Mouse (Mus musculus): ENCODE measurements at regions not wholly inside any gene's neighbourhood (a gene's known extent, or its start where the extent isn't known, plus 50 kb on each side); places are given as distances from the start of the nearest gene placed in this dataset.

DNA sequence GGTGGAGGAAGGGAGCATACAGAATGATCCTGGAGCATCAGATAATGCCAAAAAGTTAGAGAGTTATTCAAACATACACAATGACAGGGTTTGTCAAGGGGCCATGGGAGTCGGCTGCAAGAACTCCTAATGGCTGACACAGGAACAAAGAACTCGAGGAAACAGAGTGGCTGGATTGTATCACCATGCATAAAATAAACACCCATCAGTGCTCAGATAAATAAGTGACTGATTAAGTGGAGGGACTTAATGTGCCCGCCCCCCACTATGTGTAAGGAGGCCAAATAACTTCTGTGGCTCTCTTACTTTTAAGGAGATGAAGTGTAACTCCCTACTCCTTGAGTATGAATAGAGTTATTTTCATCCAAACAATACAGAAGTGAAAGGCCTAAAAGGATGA, 220.1 kb upstream of the 9630041A04Rik start:
- no peak for DNase-seq

DNA sequence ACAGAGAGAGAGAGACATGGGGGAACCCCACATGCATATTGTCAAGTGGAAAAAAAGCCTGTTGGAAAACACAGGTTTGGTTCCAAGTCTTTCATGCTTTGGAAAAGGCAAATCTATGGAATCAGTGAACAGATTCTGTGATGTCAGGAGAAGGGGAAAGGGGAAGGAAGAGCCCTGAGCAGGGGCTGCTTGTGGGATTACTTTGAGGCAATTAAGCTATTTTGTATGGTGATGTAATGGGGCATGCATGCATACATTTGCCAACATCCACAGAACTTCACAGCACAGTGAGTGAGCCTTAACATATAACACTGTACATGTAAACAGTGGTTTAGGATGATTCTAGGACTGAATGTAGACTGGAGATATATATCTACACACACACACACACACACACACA, 221.0 kb upstream of the 9630041A04Rik start:
- DNase-seq: no peak

DNA sequence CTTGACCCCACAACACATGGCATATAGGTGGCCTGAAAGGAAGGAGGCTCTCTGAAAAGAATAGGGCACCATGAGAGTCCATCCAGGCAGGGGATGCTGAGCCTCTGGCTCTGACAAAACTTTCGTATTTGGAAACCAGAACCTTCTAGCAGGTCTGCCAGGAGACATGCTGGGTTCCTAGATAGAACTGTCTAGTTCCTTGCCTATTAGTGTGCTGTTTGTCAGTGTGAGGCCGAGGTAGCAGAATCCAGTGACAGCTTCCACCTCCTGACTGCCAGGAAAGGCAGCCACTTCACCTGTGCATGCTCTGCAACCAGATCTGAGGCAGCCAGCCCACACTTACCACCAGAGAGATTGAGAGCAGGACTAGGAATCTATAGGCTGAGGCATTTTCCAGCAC, 245.4 kb upstream of the 9630041A04Rik start:
- DNase-seq: no peak

DNA sequence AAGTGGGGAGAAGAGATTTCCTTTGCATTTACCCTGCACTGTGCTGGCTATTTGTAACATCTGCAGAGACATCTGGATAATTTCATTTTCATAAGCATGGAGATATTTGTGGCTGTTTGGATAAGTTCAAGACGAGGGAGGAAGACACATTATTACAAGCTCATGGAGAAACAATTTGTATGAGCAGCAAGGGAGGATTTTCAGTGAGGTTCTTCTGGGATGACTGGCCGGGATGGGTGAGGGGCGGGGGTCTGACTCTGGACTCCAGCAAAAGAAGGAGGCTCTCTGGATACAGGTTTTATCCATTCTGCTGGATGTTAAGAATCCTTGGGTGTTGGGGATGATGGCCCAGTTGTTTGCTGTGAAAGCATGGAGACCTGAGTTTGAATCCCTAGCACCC, 246.5 kb upstream of the 9630041A04Rik start:
- no peak for DNase-seq

DNA sequence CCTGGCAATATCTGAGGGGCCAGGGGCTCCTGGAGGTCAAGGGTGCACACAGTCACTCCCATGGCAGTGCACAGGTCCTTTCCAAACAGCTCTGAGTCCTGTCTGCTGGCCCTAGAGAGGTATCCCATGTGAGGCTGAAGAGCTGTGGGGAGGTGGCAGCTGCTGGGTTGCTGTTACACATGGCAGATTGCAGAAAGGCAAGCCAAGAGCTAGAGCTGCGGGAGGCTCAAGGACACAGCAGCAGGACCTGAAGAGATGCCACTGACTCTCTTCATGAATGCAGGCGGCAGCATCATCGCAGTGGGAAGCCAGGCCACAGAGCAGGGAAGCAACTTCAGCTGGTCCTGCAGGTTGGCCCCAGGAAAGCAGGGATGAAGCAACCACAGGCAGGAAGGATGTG, 247.7 kb upstream of the 9630041A04Rik start:
- no peak for DNase-seq

- DNase-seq: peak; percentile 12
Observed at GRCm38 (mm10) chr9:101613471-101613870, 248.2 kb upstream of the 9630041A04Rik start.

DNA sequence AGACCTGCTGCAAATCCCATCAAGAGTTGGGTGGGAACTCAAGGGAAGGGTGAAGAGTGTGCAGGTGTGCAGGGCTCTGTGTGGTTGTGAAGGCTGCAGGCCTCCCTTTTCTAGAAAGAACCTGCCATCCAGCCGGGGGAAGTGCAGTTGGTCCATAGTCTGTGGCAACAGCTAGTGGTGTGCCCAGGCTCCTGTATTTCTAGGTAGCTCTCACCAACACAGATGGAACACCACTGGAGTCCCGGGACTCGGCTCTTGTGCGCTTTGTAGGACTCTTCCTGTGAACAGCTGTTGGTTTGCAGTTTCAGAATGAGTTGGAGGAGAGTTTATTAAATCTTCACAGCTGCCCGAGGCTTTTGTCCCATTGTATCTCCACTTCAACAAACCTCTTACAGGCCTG, 248.7 kb upstream of the 9630041A04Rik start:
- DNase-seq: no peak

DNA sequence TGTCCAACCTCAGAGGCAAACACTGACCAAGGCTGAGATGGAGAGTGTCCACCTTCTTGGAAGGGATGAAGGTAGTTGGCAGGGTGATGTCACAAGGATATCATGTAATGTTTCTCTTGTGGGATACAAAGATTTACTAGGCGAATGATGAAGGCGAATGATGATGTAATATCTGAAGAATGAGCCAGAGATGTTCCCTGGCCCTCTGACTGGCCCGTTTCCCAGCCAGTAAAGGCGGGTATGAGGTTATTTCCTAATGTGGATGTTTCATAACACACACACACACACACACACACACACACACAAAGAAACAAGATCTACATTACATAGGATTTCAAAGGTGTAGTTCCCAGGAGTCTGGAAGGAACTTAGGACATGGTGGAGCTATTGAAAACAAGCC, 249.1 kb upstream of the 9630041A04Rik start:
- DNase-seq: no peak

DNA sequence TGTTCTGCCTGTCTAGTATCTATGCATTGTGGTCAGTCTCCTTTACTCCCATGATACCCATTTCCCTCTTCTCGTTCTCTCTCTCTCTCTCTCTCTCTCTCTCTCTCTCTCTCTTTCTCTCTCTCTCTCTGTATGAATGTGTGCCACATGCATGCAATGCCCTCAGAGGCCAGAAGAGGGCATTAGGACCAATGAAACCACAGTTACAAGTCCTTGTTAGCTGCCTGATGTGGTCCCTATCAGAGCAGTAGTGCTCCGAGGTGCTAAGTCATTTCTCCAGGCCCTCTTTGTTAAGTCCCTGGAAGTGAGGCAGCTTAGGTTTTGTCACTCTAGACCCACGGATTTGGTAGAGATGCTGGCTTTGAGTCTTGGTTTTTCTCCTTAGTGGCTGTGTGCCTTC, 250.2 kb upstream of the 9630041A04Rik start:
- no peak for DNase-seq

DNA sequence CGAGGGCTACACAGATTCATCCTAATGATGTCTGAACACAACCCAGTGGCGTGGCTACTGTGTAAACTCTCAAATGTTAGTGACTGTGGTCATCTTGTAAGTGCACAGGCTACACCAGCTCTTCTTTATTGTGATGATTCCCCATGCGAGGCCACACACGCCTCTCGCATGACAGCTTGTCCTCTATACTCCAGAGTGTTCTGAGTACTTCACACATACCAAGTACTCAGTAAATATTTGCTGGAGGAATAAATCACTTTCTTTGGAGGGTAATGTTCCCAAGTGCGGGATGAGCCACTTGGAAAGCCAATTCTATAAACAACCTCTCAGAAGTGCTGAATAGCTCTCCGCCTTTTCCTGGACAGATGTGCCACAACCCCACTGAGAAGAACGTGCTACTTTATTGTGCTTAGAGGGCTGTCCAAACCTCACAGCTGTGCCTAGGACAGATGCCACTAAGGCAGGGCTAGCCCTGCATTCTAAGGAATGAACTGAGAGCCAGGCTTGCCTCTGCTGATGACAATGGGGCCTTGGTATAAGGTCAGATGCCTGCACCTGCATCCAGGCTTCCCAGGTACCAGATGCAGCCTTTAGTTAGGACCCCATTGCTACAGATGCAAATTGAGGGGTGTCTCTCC, 250.7 kb upstream of the 9630041A04Rik start:
- DNase-seq: no peak

DNA sequence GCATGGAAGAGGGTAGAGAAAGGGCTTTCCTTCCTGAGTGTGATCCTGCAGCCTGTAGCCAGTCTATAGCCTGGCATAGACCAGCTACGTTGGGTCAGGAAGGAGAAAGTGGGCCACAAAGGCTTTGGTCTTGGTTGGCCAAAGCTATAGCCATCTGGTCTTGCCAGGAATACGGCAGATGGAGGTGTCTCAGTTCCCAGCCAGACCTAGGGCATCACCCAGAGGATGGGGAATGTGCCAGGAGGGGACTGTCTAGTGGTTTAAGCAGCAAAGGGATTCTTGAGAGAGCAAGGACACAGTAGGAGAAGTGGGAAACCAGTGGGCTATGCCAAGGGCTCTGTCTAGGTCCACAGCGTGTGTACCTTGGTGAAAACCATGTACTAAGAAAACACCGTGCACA, 251.3 kb upstream of the 9630041A04Rik start:
- DNase-seq: no peak

GRCm38 (mm10) chr9:101602799-101603198, 258.8 kb upstream of the 9630041A04Rik start:
- DNase-seq: no peak

DNA sequence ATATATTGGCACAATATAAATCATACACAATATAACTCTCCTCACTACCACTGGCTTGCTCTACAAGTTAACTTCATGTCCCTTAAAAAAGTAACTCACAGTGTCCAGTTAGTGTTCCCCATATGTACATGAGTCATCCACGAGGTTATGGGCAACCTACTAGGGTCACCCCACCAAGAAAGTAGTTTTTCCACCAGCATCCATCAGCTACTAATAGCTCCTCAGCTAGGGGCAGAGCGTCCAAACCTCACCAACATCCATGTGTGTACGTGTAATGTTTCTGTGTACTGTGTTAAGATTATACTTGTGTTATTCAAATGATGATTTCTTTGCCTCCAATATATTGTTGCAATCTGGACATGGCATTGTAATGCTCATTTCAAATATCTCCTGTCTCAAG, 264.7 kb upstream of the 9630041A04Rik start:
- DNase-seq: no peak

DNA sequence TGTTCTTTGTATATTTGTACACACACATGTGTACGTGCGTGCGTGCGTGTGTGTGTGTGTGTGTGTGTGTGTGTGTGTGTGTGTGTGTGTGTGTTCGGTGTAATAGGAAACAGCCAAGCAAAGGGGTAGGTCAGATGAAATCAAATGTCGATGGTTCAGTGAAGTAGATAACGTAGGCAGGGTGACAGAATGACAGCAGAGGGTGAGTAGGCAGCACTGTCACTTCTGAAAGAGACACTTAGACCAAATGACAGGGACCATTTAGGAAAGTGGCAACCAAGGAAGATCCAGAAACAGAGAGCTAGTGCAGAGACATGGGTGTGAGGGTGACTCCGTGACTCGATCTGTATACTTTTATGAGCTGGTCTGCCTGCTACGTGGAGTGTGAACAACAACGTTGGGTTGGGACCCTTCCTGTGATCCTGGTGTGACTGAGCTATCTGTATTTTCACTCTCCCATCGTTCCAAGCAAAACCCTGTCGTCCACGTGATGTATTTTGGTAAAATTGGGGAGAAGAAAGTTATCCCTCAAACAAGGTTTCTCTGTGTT, 266.5 kb upstream of the 9630041A04Rik start:
- no peak for DNase-seq

DNA sequence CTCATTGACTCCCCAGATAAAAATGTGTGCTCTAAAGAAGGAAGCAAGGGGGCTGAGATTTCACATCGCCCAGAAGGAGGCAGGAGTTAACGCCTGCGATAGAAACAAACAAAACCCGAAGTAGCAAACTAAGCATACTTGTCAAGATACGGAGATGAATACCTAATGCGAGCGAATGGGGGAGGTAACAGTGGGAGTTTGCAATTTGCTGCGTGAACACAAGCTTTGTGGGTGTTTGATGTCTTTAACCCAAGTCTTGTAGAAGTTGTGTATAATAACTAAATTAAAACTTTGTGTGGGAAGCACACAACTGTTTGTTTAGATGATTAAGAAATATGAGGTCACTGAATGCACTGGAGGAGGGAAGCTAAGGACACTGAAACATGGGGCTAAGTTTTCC, 269.0 kb upstream of the 9630041A04Rik start:
- DNase-seq: no peak

- DNase-seq: no peak
Observed at GRCm38 (mm10) chr9:101591681-101592080, 270.0 kb upstream of the 9630041A04Rik start.

- peak; percentile 61 for DNase-seq
Observed at GRCm38 (mm10) chr9:101590310-101590709, 271.3 kb upstream of the 9630041A04Rik start.

- no peak for DNase-seq
Observed at GRCm38 (mm10) chr9:101581064-101581463, 280.6 kb upstream of the 9630041A04Rik start.

GRCm38 (mm10) chr9:101570714-101571113, 290.9 kb upstream of the 9630041A04Rik start:
- DNase-seq: no peak

- DNase-seq: no peak
Observed at GRCm38 (mm10) chr9:101563196-101563595, 298.4 kb upstream of the 9630041A04Rik start.

DNA sequence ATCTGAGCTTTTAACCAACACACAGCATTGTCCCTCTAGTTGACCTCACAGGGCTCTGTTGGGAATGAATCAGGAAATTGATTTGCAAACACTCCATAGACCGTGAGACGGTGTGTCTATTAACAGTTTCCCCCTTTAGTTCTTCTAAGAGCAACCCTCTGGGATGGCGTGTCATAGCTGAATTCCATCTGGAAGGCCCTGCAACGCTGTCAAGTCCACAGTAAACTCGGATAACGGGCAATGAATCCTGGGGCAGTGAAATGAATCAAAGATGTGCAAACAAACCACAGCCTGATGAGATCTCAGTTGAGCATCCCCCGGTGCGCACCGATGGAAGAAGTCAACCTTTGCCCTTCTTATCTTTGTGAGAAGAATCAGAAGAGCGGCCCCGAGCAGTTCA, 302.3 kb upstream of the 9630041A04Rik start:
- no peak for DNase-seq

DNA sequence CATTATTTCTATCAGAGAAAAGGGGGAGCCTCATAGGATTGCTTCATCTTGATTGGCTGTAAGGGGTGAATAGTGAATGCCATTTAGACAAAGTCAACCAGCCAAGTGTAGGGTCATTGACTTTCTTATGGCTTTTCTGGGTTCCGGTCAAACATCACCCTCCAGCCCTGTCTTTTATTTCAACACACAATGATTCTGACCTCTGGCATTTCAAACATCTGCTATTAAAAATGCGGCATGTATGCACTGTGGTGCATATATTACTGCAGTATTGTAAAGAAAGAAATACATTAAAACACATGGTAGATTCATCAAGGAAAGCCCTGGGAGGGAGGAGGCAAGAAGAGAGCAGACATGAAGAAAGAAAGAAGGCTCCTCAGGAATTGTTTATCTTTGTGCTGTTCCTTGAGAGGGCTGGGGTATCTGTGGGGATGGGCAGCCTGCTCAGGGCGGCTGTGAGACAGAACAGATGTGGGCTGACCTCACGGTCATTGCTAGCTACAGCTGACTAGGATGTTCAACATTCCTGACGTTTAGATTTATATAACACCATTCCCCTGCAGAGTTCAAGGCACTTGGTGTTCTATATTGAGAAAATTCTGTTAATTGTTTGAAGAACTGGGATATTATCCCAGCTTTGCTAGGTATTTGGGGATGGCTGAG, 303.5 kb upstream of the Ppp2r3a start:
- DNase-seq: peak; percentile 38

DNA sequence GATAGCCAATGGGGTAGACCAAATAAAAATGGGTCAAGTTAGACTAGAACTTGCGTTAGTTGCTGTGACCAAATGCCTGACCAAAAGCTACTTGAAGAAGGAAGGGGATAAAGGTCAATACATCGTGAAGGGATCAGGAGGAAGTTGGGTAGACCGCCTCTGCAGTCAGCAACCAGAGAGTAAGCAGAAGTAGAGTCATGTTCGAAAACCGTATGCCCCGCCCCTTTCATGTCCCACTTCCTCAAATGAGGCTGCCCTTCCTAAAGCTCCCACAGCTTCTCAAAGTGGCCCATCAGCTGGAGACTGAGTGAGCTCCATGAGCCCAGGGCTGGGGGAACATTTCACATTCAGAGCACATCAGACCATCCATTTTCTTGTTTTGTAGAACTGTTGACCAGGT, 301.2 kb upstream of the Ppp2r3a start:
- DNase-seq: no peak

DNA sequence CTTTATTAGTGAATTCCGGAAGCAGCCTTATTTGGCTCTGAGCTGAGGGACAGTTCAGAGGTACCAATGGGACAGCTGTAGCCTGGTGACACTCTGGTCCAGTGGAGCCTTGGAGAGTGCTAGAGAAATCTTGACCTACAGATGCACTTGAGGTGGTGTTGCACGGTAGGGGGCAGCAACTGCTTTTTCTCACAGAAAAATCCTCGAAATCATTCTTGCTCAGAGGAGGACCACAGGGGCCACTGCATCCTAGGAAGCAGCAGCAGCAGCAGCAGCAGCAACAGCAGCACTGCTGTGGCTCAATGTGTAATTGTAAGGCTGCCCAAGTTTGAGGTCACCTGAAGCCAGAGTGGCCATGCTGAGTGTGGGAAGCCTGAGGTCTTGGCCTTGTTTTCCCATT, 299.7 kb upstream of the Ppp2r3a start:
- DNase-seq: no peak

Measured in kidney, postnatal 14 days (tissue).